Mouse (Mus musculus) spleen, adult 18-20 months (tissue): ENCODE measurements around the gene Slx1b.
"Not testable (repeated sequence)": the region's sequence is repeated elsewhere in the genome, so short reads cannot be mapped to it uniquely, and the experiment has no call there.

Experiments
- DNase-seq, 2 experiments: peaks; one replicate each; pipeline ENCODE4 v3.0.0; 2022; ENCODE audit warnings: mixed read lengths in 2 of 2

The Slx1b gene

GRCm38 (mm10) chr7:126695631-126696207, at the start of gene Slx1b:
Slx1b (minus strand) TSS chr7:126695784.
- peak; percentile 82 to 83 for DNase-seq

GRCm38 (mm10) chr7:126741964-126742482, 46.4 kb upstream of the Slx1b start:
- no peak for DNase-seq

- DNase-seq = no peak
Measured at GRCm38 (mm10) chr7:126741452-126741851, 45.9 kb upstream of the Slx1b start.

- no peak for DNase-seq
Measured at GRCm38 (mm10) chr7:126740977-126741376, 45.4 kb upstream of the Slx1b start.

GRCm38 (mm10) chr7:126740132-126740735, 44.6 kb upstream of the Slx1b start:
- DNase-seq = no peak

- no peak for DNase-seq
Measured at GRCm38 (mm10) chr7:126739551-126739950, 44.0 kb upstream of the Slx1b start.

- no peak for DNase-seq
Measured at GRCm38 (mm10) chr7:126736122-126736521, 40.5 kb upstream of the Slx1b start.

- DNase-seq = not testable (repeated sequence)
Measured at GRCm38 (mm10) chr7:126730256-126730789, 34.7 kb upstream of the Slx1b start.

GRCm38 (mm10) chr7:126725667-126726066, 30.1 kb upstream of the Slx1b start:
- DNase-seq = no peak

- no peak for DNase-seq
Measured at GRCm38 (mm10) chr7:126725077-126725476, 29.5 kb upstream of the Slx1b start.

- DNase-seq = no peak
Measured at GRCm38 (mm10) chr7:126721635-126722034, 26.1 kb upstream of the Slx1b start.

- DNase-seq = no peak
Measured at GRCm38 (mm10) chr7:126718787-126719337, 23.3 kb upstream of the Slx1b start.

GRCm38 (mm10) chr7:126717566-126717965, 22.0 kb upstream of the Slx1b start:
- DNase-seq = no peak

- no peak for DNase-seq
Measured at GRCm38 (mm10) chr7:126715679-126716078, 20.1 kb upstream of the Slx1b start.

GRCm38 (mm10) chr7:126711910-126712309, 16.3 kb upstream of the Slx1b start:
- no peak for DNase-seq

- DNase-seq = no peak
Measured at GRCm38 (mm10) chr7:126710266-126710665, 14.7 kb upstream of the Slx1b start.

GRCm38 (mm10) chr7:126708175-126708952, 12.8 kb upstream of the Slx1b start:
- no peak for DNase-seq

- DNase-seq = peak; percentile 60 to 66
Measured at GRCm38 (mm10) chr7:126707442-126708174, 12.0 kb upstream of the Slx1b start, which contains the start of gene Coro1a. Coro1a (minus strand) TSS chr7:126707787.

- peak; percentile 90 to 92 for DNase-seq
Measured at GRCm38 (mm10) chr7:126704121-126704980, 8.8 kb upstream of the Slx1b start.

GRCm38 (mm10) chr7:126703757-126704077, 8.1 kb upstream of the Slx1b start:
- DNase-seq = no peak
